Mouse (Mus musculus) common myeloid progenitor, adult 5-6 weeks (primary cell): Measurements from ENCODE around the gene Nicn1. TPM values are rescaled to one million over a fixed set of nuclear protein-coding genes. Genes with fewer than 3 reads are reported as not detected.
A peak's percentile ranks its signal among the peaks of the same experiment; 100 is the strongest.

Experiments used
- ATAC-seq: replicated peaks from 2 replicates; pipeline ENCODE4 v1.8.0; 2016; ENCODE audit warnings: low read depth, mild to moderate bottlenecking, moderate TSS enrichment, inconsistent platforms; ENCODE audit not compliant: poor library complexity, severe bottlenecking
- total RNA-seq: library from RNA; stranded (forward); fragments of 200-1000, 187-1606 nt; gene quantifications from 2 replicates; pipeline ENCODE4 v1.2.3, GENCODE M21; 2017

The Nicn1 gene
- total RNA-seq, 1 experiment from 2014 or later = 9.0 TPM

DNA sequence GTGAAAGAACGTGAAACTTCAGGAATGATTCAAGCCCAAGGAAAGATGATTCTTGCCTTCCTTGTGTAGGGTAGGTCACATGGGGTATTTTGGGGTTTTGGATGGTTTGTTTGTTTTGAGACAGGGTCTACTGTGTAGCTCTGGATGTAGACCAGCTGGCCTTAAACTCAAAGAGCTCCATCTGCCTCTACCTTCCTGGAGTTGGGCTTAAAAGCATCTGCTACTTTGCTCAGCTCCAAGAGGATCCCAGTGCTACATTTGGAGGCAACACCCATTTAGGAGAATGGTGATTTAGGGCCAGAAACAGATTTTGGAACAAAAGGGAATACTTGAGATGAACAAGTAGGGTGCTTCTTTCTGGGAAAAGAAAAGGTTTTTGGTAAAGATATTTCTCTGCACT, 34.6 kb downstream of the Nicn1 start:
- ATAC-seq = no peak

DNA sequence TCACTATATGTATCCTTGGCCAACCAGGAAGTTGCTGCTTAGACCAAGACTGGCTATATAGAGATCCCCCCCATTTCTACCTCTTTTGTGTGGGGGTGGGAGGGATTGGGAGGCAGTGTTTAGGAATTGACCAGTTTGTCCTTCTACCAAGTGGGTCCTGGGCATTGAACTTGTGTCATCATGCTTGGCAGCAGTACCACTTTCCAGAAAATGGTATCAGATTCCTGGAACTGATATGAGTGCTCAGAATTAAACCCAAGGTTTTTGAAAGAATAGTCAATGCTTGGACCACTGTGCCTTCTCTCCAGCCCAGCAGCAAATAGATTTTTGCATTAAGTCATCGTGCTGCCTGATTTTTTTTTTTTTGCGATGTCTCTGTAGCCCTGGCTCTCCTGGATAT, 35.6 kb downstream of the Nicn1 start:
- ATAC-seq = no peak

GRCm38 (mm10) chr9:108337848-108338550, 47.8 kb downstream of the Nicn1 start:
- no peak for ATAC-seq

- no peak for ATAC-seq
These were observed 48.3 kb downstream of the Nicn1 start for GRCm38 (mm10) chr9:108338551-108338885.

GRCm38 (mm10) chr9:108338886-108339781, 48.9 kb downstream of the Nicn1 start, which contains the start of gene Gpx1:
Gene Gpx1, plus strand, starts transcription at chr9:108338903.
- ATAC-seq = peak; percentile 75

- no peak for ATAC-seq
These were observed 49.6 kb downstream of the Nicn1 start for GRCm38 (mm10) chr9:108339886-108340257.

DNA sequence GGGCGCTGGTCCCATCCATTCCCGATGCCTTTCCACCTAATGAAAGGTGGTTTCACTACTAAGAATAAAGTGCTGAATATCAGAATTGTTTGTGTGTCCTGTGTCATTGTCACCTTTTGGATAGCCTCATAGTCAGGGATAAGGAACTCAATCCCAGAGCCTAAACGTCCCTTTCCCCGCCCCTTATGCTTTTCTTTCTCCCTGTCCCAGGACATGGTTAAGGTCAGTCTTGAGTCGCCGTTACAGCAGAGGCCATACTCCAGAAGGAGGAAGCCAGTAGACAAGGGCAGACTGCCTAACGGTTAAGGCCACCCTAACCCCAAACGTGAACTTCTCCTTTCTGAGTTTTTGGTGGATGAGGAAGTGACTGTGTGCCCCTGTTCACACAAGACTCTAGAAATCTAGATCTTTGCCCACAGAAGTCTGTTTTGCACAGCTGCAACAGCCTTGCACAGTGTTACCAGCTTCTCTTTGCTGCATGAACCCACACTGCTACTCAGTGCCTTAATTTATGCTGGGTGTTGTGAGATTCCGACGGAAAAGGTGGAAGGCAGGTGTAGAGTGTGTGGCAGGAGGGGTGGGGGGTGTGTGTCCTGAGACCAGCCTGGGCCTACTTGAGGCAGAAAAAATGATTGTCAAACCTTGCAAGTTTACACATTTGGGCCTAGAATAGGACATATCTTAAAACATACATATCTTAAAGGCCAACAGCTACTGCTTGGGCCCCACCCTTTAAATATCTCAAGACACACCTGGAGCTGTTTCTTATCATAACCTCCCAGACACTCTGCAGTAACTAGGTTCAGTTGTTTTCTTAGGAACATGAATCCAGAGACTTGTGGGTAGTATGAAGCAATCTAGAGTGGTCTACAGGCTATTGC, 50.3 kb downstream of the Nicn1 start:
- ATAC-seq = peak; percentile 45

GRCm38 (mm10) chr9:108341139-108341475, 50.9 kb downstream of the Nicn1 start:
- no peak for ATAC-seq

DNA sequence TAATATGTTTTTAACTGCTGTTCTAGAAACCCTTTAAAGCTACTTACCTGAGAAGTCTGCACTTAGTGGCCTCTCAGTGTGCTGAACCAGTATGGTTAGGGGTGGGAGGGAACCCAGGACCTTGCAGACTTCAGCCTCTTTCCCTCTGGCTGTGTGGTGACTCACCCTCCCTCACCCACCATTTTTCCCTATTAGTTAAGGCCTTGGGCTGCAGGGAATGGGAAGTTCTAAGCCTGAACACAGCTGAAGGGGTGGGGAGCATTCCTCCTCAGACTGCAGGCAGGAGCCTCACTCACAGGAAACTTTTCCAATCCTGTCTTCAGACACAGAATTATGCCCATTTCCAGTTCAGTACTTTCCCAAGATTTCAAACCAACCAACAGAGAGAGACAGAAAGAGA, 51.6 kb downstream of the Nicn1 start:
- no peak for ATAC-seq

DNA sequence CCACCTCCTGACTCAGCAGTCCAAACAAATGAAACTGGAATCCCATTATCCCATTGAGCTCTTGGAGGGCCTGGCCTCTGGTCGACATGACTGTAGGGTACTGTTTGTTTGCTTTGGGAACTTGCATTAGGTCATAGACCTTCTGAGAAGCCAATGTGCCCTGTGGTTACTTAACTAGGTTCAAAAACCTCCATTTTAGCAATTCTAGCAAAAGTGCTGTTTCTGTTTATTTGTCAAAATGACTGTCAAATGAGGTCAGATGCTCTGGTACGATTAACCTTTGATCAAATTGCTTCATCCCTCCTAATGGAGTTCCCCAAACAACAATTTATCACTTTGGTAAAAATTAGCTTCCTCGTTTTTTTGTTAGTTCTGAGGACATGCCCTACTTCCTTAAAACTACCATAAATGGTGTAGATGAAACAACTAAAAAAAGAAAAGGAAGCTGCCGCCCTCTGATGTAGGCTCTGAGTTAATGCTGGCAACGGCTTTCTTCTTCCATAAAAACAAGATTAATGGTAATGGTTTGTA, 52.1 kb downstream of the Nicn1 start:
- ATAC-seq = no peak

- no peak for ATAC-seq
These were observed 53.1 kb downstream of the Nicn1 start for GRCm38 (mm10) chr9:108343331-108343730.

DNA sequence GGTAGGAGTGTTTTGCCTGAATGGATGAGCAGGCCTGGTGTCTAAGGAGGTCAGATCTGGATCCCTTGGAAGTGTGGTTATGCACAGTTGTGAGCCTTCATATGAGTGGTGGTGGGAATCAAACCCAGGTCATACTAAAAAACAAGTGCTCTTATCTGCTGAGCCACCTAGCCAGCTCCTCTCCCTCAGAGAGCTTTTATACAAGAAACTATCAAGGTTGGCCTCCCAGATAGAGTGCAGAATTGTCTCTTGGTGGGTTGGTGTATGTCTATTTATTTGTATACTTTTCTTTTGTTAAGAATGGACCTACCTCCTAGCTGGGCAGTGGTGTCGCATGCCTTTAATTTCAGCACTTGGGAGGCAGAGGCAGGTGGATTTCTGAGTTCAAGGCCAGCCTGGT, 53.6 kb downstream of the Nicn1 start:
- ATAC-seq = no peak

DNA sequence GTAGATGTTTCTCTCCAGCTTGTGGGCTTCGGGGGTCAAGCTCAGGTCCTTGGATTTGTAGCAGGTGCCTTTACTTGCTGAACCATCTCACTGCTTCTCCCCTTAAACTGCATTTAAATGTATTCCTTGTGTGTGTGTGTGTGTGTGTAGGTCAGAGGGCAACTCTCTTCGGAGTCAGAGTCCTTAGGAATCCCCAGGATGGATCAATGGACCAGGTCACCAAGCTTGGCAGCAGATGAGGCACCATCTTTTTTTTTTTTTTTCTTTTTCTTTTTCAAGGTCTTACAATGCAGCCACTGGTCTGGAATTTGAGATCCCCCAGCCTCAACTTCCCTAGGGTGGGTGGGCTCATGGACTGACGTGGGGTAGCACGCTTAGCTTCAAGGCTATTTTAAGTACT, 54.2 kb downstream of the Nicn1 start:
- no peak for ATAC-seq

Other genes with a start within 250 kb of the Nicn1 start
- gene Gmppb, start 241.2 kb upstream of the Nicn1 start, total RNA-seq = 10.7 and 13.0 TPM in 2 replicates
- gene Amigo3, start 237.3 kb upstream of the Nicn1 start, total RNA-seq = 0.49 and 3.3 TPM in 2 replicates
- not detected in 2 replicates for gene Mst1, start 210.0 kb upstream of the Nicn1 start, total RNA-seq
- gene Rnf123, start 207.1 kb upstream of the Nicn1 start, total RNA-seq = 25.7 and 26.2 TPM in 2 replicates
- gene Apeh, start 195.8 kb upstream of the Nicn1 start, total RNA-seq = 60.8 and 79.3 TPM in 2 replicates
- 3.5 and 4.0 TPM in 2 replicates for gene Bsn, start 100.0 kb upstream of the Nicn1 start, total RNA-seq
- 7.7 and 10.9 TPM in 2 replicates for gene Dag1, start 26.5 kb upstream of the Nicn1 start, total RNA-seq
- 0.82 TPM in 1 of 2 replicates, not detected in the other for gene Amt, start 6.4 kb downstream of the Nicn1 start, total RNA-seq
- 256 and 280 TPM in 2 replicates for gene Rhoa, start 15.7 kb downstream of the Nicn1 start, total RNA-seq
- 5.4 and 7.9 TPM in 2 replicates for gene Tcta, start 15.7 kb downstream of the Nicn1 start, total RNA-seq
- 1,127 and 1,204 TPM in 2 replicates for gene Gpx1, start 48.5 kb downstream of the Nicn1 start, total RNA-seq
- gene Usp4, start 57.4 kb downstream of the Nicn1 start, total RNA-seq = 49.2 and 75.5 TPM in 2 replicates
- not detected in 2 replicates for gene 1700102P08Rik, start 102.4 kb downstream of the Nicn1 start, total RNA-seq
- 0.59 and 1.4 TPM in 2 replicates for gene Ccdc36, start 138.1 kb downstream of the Nicn1 start, total RNA-seq
- not detected in 2 replicates for gene BC048562, start 146.1 kb downstream of the Nicn1 start, total RNA-seq
- 11.0 and 15.4 TPM in 2 replicates for gene Ccdc71, start 170.1 kb downstream of the Nicn1 start, total RNA-seq
- gene Klhdc8b, start 171.2 kb downstream of the Nicn1 start, total RNA-seq = 6.8 and 8.2 TPM in 2 replicates
- gene Lamb2, start 189.3 kb downstream of the Nicn1 start, total RNA-seq = 0.15 and 0.37 TPM in 2 replicates
- 54.3 and 63.1 TPM in 2 replicates for gene Usp19, start 200.2 kb downstream of the Nicn1 start, total RNA-seq
- gene Qars, start 217.3 kb downstream of the Nicn1 start, total RNA-seq = 149 and 207 TPM in 2 replicates
- 131 and 150 TPM in 2 replicates for gene Qrich1, start 226.4 kb downstream of the Nicn1 start, total RNA-seq